Mouse (Mus musculus): ENCODE results near the gene Itga2. TPM values are rescaled to one million over a fixed set of nuclear protein-coding genes. Genes with fewer than 3 reads are reported as not detected.

The Itga2 gene
- polyA plus RNA-seq, 2 experiments: 3.8 to 3.9 TPM

DNA sequence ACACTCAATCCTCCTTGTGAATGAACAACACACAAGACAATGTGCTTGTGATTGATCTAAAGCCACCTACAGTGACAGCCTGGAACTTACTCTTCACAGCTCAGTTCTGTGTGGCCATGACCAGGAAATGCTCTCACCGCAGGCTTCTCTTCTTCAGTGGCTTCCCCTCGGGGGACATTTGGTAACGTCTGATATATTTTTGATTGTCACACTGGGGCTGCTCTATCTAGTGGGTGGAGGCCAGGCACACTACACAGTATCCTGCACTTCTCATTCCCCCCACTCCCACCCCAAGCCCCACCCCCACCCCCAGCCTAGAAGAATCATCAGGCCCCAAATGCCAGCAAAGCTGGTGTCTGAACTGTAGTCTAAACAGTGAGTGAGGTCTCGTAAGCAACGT, 16.1 kb downstream of the Itga2 start:
- Histone ChIP-seq H3K9me3 (ENCODE audit: control insufficient read depth, low read length) (no peaks in the 10 kb centered on the region), H3K4me2 (replicated peaks; ENCODE audit: low read depth, low read length, severe bottlenecking) (no peak overlapping the region), H3K9ac (ENCODE audit: low read depth, low read length, severe bottlenecking) (no peak overlapping the region), H3K4me1 (ENCODE audit: control insufficient read depth, insufficient read depth, low read length) (no peaks in the 10 kb centered on the region), H3K4me3 (replicated peaks; ENCODE audit: low read length) (no peak overlapping the region), H3K27me3 (ENCODE audit: control insufficient read depth, insufficient read depth, low read length) (no peaks in the 10 kb centered on the region), H3K36me3 (ENCODE audit: control insufficient read depth, insufficient read depth, low read length) (no peaks in the 10 kb centered on the region), H3K27ac (replicated peaks; ENCODE audit: low read depth, low read length) (no peak overlapping the region)
- no peak for ATAC-seq (ENCODE audit: low FRiP score, low read depth)
- no peak for DNase-seq (ENCODE audit: low spot score)
- no peak for TF ChIP-seq POLR2A (IDR thresholded peaks at IDR 0.05; ENCODE audit: borderline replicate concordance, extremely low read depth, insufficient read depth, insufficient read length)
- 70% methylated on average over 5 of the region's 5 CpGs for WGBS

DNA sequence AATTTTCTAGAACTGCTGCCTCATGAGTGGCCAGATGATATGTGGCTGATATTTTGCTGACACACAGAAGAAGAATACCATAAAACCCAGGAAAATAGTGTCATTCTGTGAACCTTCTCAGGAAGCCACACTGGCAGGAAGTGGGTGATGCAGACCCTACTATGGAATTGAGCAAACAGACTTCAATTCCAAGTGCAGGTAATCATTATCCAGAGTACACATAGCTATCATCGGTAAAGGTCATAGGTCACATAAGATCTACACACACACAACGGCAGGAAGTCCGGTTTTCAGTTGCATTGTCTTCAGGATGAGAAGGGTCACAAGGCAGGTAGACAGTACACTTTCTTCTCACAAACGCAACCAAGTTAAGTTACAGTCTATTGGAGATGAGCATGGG, 16.9 kb downstream of the Itga2 start:
- WGBS: 89% methylated on average over 4 of the region's 4 CpGs
- DNase-seq (ENCODE audit: low spot score) (no peak), ATAC-seq (ENCODE audit: low FRiP score, low read depth) (no peak)
- no peak for TF ChIP-seq POLR2A (IDR thresholded peaks at IDR 0.05; ENCODE audit: borderline replicate concordance, extremely low read depth, insufficient read depth, insufficient read length)
- H3K4me2 ChIP-seq (replicated peaks; ENCODE audit: low read depth, low read length, severe bottlenecking): no peak overlapping the region
- H3K4me3 ChIP-seq (replicated peaks; ENCODE audit: low read length): no peak overlapping the region
- H3K4me1 ChIP-seq (ENCODE audit: control insufficient read depth, insufficient read depth, low read length): no peaks in the 10 kb centered on the region
- no peak overlapping the region for H3K9ac ChIP-seq (ENCODE audit: low read depth, low read length, severe bottlenecking)
- no peaks in the 10 kb centered on the region for H3K9me3 ChIP-seq (ENCODE audit: control insufficient read depth, low read length)
- no peaks in the 10 kb centered on the region for H3K27me3 ChIP-seq (ENCODE audit: control insufficient read depth, insufficient read depth, low read length)
- H3K36me3 ChIP-seq (ENCODE audit: control insufficient read depth, insufficient read depth, low read length): no peaks in the 10 kb centered on the region
- no peak overlapping the region for H3K27ac ChIP-seq (replicated peaks; ENCODE audit: low read depth, low read length)

DNA sequence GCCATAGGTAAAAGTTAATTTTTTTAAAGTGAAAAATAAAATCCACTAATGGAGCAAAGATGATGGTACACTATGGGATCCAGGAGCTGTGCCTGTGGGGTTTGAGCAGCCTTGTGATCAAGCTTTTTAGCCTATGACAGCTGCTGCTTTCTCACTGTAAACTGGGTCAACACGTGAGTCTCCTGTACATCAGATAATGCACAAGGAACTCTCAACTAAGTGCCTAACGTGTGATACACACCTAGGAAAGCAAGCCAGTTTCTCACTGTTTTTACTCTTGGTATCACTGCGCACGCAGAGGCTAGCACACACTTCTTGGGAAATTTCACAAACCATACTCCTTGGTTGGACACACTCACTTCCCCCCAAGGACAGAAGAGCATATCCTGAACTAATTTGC, 17.3 kb downstream of the Itga2 start:
- Histone ChIP-seq H3K9ac (ENCODE audit: low read depth, low read length, severe bottlenecking) (no peak overlapping the region), H3K4me1 (ENCODE audit: control insufficient read depth, insufficient read depth, low read length) (no peaks in the 10 kb centered on the region), H3K4me3 (replicated peaks; ENCODE audit: low read length) (no peak overlapping the region), H3K27ac (replicated peaks; ENCODE audit: low read depth, low read length) (no peak overlapping the region), H3K27me3 (ENCODE audit: control insufficient read depth, insufficient read depth, low read length) (no peaks in the 10 kb centered on the region), H3K4me2 (replicated peaks; ENCODE audit: low read depth, low read length, severe bottlenecking) (no peak overlapping the region), H3K9me3 (ENCODE audit: control insufficient read depth, low read length) (no peaks in the 10 kb centered on the region), H3K36me3 (ENCODE audit: control insufficient read depth, insufficient read depth, low read length) (no peaks in the 10 kb centered on the region)
- ATAC-seq (ENCODE audit: low FRiP score, low read depth) (no peak), DNase-seq (ENCODE audit: low spot score) (no peak)
- no peak for TF ChIP-seq POLR2A (IDR thresholded peaks at IDR 0.05; ENCODE audit: borderline replicate concordance, extremely low read depth, insufficient read depth, insufficient read length)
- WGBS: 87% methylated on average over 4 of the region's 4 CpGs

DNA sequence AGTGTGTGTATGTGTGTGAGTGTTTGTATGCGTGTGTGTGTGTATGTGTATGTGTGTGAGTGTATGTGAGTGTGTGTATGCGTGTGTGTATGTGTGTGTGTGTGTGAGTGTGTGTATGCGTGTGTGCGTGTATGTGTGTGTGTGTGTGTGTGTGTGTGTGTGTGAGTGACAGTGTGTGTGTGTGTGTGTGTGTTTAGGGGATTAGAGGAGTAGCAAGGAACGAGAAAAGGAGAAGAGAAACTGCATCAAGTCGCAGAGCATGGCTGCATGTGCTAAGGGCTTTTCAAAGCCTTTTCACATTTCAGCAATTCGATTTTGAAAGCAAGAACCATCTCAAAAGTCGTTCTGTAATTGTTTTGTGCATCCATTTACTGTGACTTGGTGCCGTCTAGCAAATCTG, 21.3 kb downstream of the Itga2 start:
- no peaks in the 10 kb centered on the region for H3K27me3 ChIP-seq (ENCODE audit: control insufficient read depth, insufficient read depth, low read length)
- no peak overlapping the region for H3K27ac ChIP-seq (replicated peaks; ENCODE audit: low read depth, low read length)
- no peak overlapping the region for H3K4me2 ChIP-seq (replicated peaks; ENCODE audit: low read depth, low read length, severe bottlenecking)
- H3K9ac ChIP-seq (ENCODE audit: low read depth, low read length, severe bottlenecking): no peak overlapping the region
- no peaks in the 10 kb centered on the region for H3K9me3 ChIP-seq (ENCODE audit: control insufficient read depth, low read length)
- ATAC-seq (ENCODE audit: low FRiP score, low read depth) (no peak), DNase-seq (ENCODE audit: low spot score) (no peak)
- WGBS: 80% methylated on average over 9 of the region's 9 CpGs
- H3K36me3 ChIP-seq (ENCODE audit: control insufficient read depth, insufficient read depth, low read length): no peaks in the 10 kb centered on the region
- TF ChIP-seq POLR2A (IDR thresholded peaks at IDR 0.05; ENCODE audit: borderline replicate concordance, extremely low read depth, insufficient read depth, insufficient read length): no peak
- H3K4me1 ChIP-seq (ENCODE audit: control insufficient read depth, insufficient read depth, low read length): no peaks in the 10 kb centered on the region
- H3K4me3 ChIP-seq (replicated peaks; ENCODE audit: low read length): no peak overlapping the region

DNA sequence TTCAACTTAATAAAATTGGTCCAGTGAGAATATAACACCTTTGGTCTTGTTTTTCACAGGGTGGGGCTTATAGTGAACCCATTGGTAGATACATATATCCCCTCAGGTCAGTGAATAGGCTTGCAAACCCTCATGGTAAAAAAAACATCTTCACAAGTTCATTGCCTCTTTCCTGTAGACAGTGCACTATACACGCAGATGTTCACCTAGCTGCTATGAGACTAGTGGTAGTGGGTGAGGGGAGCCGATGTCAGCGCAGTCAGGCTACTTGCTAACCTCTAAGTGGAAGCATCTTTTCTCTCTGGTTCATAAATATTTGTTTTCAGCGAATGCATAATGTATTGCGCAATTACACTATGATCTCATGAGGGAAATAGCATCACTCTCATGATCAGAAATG, 22.4 kb downstream of the Itga2 start:
- Histone ChIP-seq H3K4me2 (replicated peaks; ENCODE audit: low read depth, low read length, severe bottlenecking) (no peak overlapping the region), H3K4me3 (replicated peaks; ENCODE audit: low read length) (no peak overlapping the region), H3K27me3 (ENCODE audit: control insufficient read depth, insufficient read depth, low read length) (no peaks in the 10 kb centered on the region), H3K27ac (replicated peaks; ENCODE audit: low read depth, low read length) (no peak overlapping the region), H3K9ac (ENCODE audit: low read depth, low read length, severe bottlenecking) (no peak overlapping the region), H3K9me3 (ENCODE audit: control insufficient read depth, low read length) (no peaks in the 10 kb centered on the region), H3K36me3 (ENCODE audit: control insufficient read depth, insufficient read depth, low read length) (no peaks in the 10 kb centered on the region), H3K4me1 (ENCODE audit: control insufficient read depth, insufficient read depth, low read length) (no peaks in the 10 kb centered on the region)
- TF ChIP-seq POLR2A (IDR thresholded peaks at IDR 0.05; ENCODE audit: borderline replicate concordance, extremely low read depth, insufficient read depth, insufficient read length): no peak
- DNase-seq (ENCODE audit: low spot score) (no peak), ATAC-seq (ENCODE audit: low FRiP score, low read depth) (no peak)
- 85% methylated on average over 5 of the region's 5 CpGs for WGBS

DNA sequence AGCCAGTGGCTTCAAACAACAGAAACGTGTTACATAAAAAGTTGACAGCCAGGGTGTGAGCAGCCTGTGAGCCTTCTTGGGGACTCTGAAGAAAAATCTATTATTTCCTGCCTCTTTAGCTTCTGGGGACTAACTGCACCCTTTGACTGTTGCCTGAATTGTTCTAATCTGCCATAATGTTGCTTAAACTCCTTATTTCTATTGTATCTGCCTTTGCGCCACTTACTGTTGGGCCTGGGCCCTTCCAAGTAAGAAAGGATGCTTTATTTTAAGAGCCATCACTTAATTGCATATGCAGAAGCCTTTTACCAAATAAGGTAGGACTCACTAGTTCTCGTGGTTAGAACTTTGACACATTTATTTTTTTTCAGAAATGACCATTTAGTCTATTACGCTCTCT, 24.0 kb downstream of the Itga2 start:
- H3K9ac ChIP-seq (ENCODE audit: low read depth, low read length, severe bottlenecking): no peak overlapping the region
- no peaks in the 10 kb centered on the region for H3K36me3 ChIP-seq (ENCODE audit: control insufficient read depth, insufficient read depth, low read length)
- H3K4me1 ChIP-seq (ENCODE audit: control insufficient read depth, insufficient read depth, low read length): no peaks in the 10 kb centered on the region
- H3K4me2 ChIP-seq (replicated peaks; ENCODE audit: low read depth, low read length, severe bottlenecking): no peak overlapping the region
- H3K27ac ChIP-seq (replicated peaks; ENCODE audit: low read depth, low read length): no peak overlapping the region
- no peaks in the 10 kb centered on the region for H3K9me3 ChIP-seq (ENCODE audit: control insufficient read depth, low read length)
- DNase-seq (ENCODE audit: low spot score): no peak
- no peak for ATAC-seq (ENCODE audit: low FRiP score, low read depth)
- no peaks in the 10 kb centered on the region for H3K27me3 ChIP-seq (ENCODE audit: control insufficient read depth, insufficient read depth, low read length)
- H3K4me3 ChIP-seq (replicated peaks; ENCODE audit: low read length): no peak overlapping the region
- WGBS: 80% methylated on average over 4 of the region's 4 CpGs
- TF ChIP-seq POLR2A (IDR thresholded peaks at IDR 0.05; ENCODE audit: borderline replicate concordance, extremely low read depth, insufficient read depth, insufficient read length): no peak
